Mouse (Mus musculus) olfactory bulb, adult 2 months (tissue): ENCODE measurements at regions not wholly inside any gene's neighbourhood (a gene's known extent, or its start where the extent isn't known, plus 50 kb on each side); places are given as distances from the start of the nearest gene placed in this dataset.
"Not testable (repeated sequence)": the region's sequence is repeated elsewhere in the genome, so short reads cannot be mapped to it uniquely, and the experiment has no call there.

Experiments used
- H3K27ac ChIP-seq: fragments of 200-500 bp; 2 replicates; pipeline ENCODE4 v1.5.1; 2012; ENCODE audit warnings: low read depth, low read length; ENCODE audit not compliant: insufficient read depth
- H3K4me1 ChIP-seq: fragments of 200-500 bp; 2 replicates; pipeline ENCODE4 v1.6.1; 2012; ENCODE audit warnings: low read length; ENCODE audit not compliant: control insufficient read depth, insufficient read depth
- H3K4me3 ChIP-seq: fragments of 200-500 bp; 2 replicates; pipeline ENCODE4 v1.5.1; 2012; ENCODE audit warnings: mild to moderate bottlenecking, low read depth, low read length, moderate library complexity; ENCODE audit not compliant: insufficient read depth
- CTCF ChIP-seq: fragments of 200-500 bp; IDR thresholded peaks from 2 replicates; pipeline ENCODE4 v1.5.1; 2012; ENCODE audit warnings: low read depth, mild to moderate bottlenecking, low read length, moderate library complexity; ENCODE audit not compliant: insufficient read depth
- POLR2A ChIP-seq: fragments of 200-500 bp; IDR thresholded peaks from 2 replicates; pipeline ENCODE4 v1.6.1; 2012; ENCODE audit warnings: mild to moderate bottlenecking, low read depth, low read length, moderate library complexity; ENCODE audit not compliant: insufficient read depth
- WGBS: fragments of 180-500 bp; shearing (Covaris S2); methylation state at CpG from one replicate; pipeline ENCODE4 v1.1.7; 2018; 5-methylcytosine and 5-hydroxymethylcytosine counted together

- Histone ChIP-seq H3K27ac (no peak overlapping the region), H3K4me1 (no peaks in the 10 kb centered on the region), H3K4me3 (no peak overlapping the region)
- TF ChIP-seq POLR2A (no peak), CTCF (no peak)
- WGBS: 67% methylated on average over 6 of the region's 6 CpGs
These were observed 50.2 kb upstream of the Agps start for GRCm38 (mm10) chr2:75781781-75782211.

- Histone ChIP-seq H3K27ac (no peak overlapping the region), H3K4me1 (peaks cover 2% of the 10 kb centered on the region; the same call in 1 of the 2 replicates), H3K4me3 (no peak overlapping the region)
- TF ChIP-seq CTCF (no peak), POLR2A (no peak)
- WGBS: 0% methylated on average over 3 of the region's 3 CpGs
These were observed 50.9 kb upstream of the Agps start for GRCm38 (mm10) chr2:75781078-75781477.

DNA sequence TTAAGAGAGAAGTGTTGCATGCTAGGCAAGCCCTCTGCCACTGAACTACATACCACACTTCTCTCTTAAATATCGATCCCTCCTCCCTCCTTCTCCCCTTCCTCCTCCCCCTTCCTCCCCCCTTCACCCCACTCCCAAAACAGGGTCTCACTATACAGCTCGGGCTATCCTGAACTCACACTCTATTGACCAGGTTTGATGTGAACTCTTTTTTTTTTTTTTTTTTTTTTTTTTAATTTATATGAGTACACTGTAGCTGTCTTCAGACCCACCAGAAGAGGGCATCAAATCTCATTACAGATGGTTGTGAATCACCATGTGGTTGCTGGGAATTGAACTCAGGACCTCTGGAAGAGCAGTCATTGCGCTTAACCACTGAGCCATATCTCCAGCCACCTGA, 53.3 kb upstream of the Agps start:
- not testable (repeated sequence) for H3K27ac ChIP-seq, H3K4me3 ChIP-seq, H3K4me1 ChIP-seq
- 84% methylated on average over 3 of the region's 3 CpGs for WGBS

DNA sequence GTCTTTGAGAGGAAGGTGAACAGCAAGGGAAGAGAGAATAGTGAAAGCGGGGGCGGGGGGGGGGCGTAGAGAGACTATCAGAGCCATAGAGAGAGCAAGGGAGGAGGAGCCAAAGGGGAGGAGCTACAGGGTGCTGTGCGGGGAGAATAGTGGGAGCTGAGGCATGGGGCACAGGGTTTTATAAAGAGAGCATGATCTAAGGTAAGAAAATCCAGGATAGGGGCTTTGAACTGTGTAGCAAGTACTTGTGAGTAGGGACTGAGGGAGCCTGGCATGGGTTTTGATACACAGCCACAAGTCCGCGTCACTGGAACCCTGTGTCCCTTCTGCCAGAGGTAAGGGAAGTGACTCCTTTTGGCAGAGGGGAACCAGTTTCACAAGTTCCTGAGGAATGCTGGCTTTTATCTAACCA, 54.9 kb upstream of the Agps start:
- Histone ChIP-seq H3K27ac (no peak overlapping the region), H3K4me1 (peaks cover 2% of the 10 kb centered on the region; the same call in 1 of the 2 replicates), H3K4me3 (no peak overlapping the region)
- 33% methylated on average over 5 of the region's 6 CpGs for WGBS
- no peak for TF ChIP-seq POLR2A
- TF ChIP-seq CTCF: no peak

- H3K4me1 ChIP-seq: peaks cover 2% of the 10 kb centered on the region; the same call in 1 of the 2 replicates
- WGBS: 46% methylated on average over 12 of the region's 12 CpGs
- no peak for TF ChIP-seq POLR2A
- TF ChIP-seq CTCF: no peak
These were observed 55.4 kb upstream of the Agps start for GRCm38 (mm10) chr2:75776533-75776932.

GRCm38 (mm10) chr2:75775217-75775616, 56.8 kb upstream of the Agps start:
- Histone ChIP-seq H3K4me1 (peaks cover 2% of the 10 kb centered on the region; the same call in 1 of the 2 replicates), H3K27ac (no peak overlapping the region), H3K4me3 (no peak overlapping the region)
- WGBS: 83% methylated on average over 1 of the region's 1 CpGs
- TF ChIP-seq CTCF (no peak), POLR2A (no peak)

More at GRCm38 (mm10) chr2:75776533-75776932, 55.4 kb upstream of the Agps start:
- H3K4me3 ChIP-seq: no peak overlapping the region
- no peak overlapping the region for H3K27ac ChIP-seq

DNA sequence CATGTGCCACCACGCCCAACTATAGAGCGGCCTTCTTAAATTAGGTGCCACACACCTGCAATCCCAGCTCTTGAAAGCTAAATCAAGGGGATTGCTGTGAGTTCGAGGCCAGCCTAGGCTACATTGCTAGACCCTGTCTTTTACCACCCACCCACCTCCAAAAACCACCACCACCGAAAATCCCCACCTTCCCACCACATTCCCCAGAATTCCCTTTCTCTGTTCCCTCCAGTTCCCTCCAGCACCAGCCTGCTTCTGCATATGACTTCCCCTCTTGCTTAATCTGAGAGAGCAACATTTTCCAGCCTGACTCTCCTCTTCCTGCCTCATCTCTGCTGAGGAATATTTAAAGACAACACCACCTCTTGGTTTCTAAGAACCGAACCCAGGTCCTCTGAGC, 58.5 kb upstream of the Agps start:
- Histone ChIP-seq H3K4me3 (no peak overlapping the region), H3K27ac (no peak overlapping the region), H3K4me1 (peaks cover 2% of the 10 kb centered on the region; the same call in 1 of the 2 replicates)
- TF ChIP-seq POLR2A: no peak
- no peak for TF ChIP-seq CTCF
- 92% methylated on average over 5 of the region's 5 CpGs for WGBS

GRCm38 (mm10) chr2:75772251-75772956, 59.6 kb upstream of the Agps start:
- TF ChIP-seq CTCF (no peak), POLR2A (no peak)
- H3K4me3 ChIP-seq: no peak overlapping the region
- peaks cover 2% of the 10 kb centered on the region; the same call in 1 of the 2 replicates for H3K4me1 ChIP-seq
- no peak overlapping the region for H3K27ac ChIP-seq
- WGBS: 78% methylated on average over 11 of the region's 11 CpGs

GRCm38 (mm10) chr2:75770633-75771032, 61.3 kb upstream of the Agps start:
- Histone ChIP-seq H3K27ac (no peak overlapping the region), H3K4me1 (no peaks in the 10 kb centered on the region), H3K4me3 (no peak overlapping the region)
- 93% methylated on average over 1 of the region's 1 CpGs for WGBS
- TF ChIP-seq CTCF: no peak
- no peak for TF ChIP-seq POLR2A
